Mouse (Mus musculus): ENCODE data around the gene Ubxn2a.
"Not testable (repeated sequence)": the region's sequence is repeated elsewhere in the genome, so short reads cannot be mapped to it uniquely, and the experiment has no call there.

The Ubxn2a gene

GRCm38 (mm10) chr12:4906951-4907906 lies at the start of gene Ubxn2a:
Gene Ubxn2a, minus strand, starts transcription at chr12:4907705.
- peak; percentile 97 for DNase-seq (ENCODE audit: inconsistent ontology term)

- no peak for DNase-seq (ENCODE audit: inconsistent ontology term)
Observed at GRCm38 (mm10) chr12:4953156-4953555, 45.7 kb upstream of the Ubxn2a start.

DNA sequence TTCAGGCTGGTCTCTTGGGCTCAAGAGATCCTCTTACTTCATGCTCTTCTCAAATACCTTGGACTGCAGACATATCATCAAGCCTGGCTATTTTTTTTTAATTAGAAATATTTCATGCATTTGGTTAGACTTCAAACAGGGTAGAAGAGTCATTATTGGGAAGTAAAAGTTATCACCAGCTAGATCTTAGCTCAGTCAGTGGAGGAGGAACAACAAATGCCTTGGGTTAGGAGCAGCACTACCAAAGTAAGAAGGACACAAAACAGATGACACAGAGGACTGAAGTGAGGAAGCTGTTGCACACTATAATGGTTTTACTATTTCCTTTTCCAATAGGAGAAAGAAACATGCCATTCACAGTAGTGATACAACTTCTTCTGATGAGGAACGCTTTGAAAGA lies 44.8 kb upstream of the Ubxn2a start:
- DNase-seq (ENCODE audit: inconsistent ontology term) = no peak

DNA sequence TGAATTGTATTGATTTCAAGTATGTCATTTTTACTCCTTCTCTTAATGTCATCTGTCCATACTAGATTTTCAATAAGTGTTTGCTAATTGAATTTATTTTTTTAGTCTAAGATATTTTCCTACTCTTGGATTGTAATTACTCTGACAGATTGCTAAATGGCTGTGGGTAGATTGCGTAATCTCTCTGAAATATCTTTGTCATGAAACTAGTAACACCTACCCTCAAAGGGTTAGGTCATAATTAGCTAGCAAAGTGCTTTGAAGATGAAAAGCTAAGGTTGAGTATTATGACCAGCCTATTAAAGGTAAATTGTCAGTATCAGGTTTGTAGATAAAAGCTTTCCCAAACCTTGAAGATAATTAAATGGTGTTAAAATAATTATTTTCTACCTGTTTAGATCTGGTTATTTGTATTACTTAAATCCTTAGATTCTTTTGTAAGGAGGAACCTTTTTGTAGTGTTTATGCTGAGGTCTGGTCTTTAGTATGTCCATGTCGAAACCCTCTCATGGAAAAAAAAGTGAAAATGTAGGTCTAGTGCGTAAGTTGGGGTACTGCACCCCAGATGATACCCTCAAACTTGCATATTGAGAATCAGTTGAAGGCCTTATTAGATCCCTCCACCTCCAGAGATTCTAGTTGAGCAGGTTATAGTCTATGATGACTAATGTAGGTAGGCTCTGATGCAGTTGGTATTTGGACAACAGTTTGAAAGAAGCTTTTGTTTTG lies 23.5 kb upstream of the Ubxn2a start:
- DNase-seq (ENCODE audit: inconsistent ontology term) = peak; percentile 54

DNA sequence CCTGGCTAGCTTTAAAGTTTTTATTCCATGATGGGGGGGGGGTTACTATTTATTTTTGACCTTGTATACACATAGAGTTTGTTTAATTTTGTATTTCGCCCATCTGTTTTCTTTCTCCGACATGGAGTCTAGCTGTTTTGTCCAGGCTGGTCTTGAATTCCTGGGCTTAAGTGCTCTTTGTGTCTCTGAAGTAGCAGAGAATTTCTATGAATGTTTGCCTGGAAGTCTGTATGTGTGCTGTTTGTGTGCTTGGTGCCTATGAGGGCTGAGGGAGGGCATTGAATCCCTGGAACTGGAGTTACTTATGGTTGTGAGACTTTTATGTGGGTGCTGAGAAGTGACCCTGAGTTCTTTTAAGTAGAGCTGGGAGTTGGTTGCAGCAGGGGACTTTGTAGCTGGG lies 20.7 kb upstream of the Ubxn2a start:
- no peak for DNase-seq (ENCODE audit: inconsistent ontology term)

- DNase-seq (ENCODE audit: inconsistent ontology term) = peak; percentile 79
Observed at GRCm38 (mm10) chr12:4917805-4918591, 10.5 kb upstream of the Ubxn2a start.

- DNase-seq (ENCODE audit: inconsistent ontology term) = peak; percentile 97
Observed at GRCm38 (mm10) chr12:4916994-4917804, 9.7 kb upstream of the Ubxn2a start, which contains the start of gene Atad2b. Gene Atad2b, plus strand, starts transcription at chr12:4917353.

- DNase-seq (ENCODE audit: inconsistent ontology term) = no peak
Observed at GRCm38 (mm10) chr12:4914944-4915343, 7.4 kb upstream of the Ubxn2a start.

GRCm38 (mm10) chr12:4914441-4914840 lies 6.9 kb upstream of the Ubxn2a start:
- no peak for DNase-seq (ENCODE audit: inconsistent ontology term)

- no peak for DNase-seq (ENCODE audit: inconsistent ontology term)
Observed at GRCm38 (mm10) chr12:4911716-4912115, 4.2 kb upstream of the Ubxn2a start.

- not testable (repeated sequence) for DNase-seq (ENCODE audit: inconsistent ontology term)
Observed at GRCm38 (mm10) chr12:4910496-4910895, 3.0 kb upstream of the Ubxn2a start.

- DNase-seq (ENCODE audit: inconsistent ontology term) = no peak
Observed at GRCm38 (mm10) chr12:4908391-4908790, 886 bp upstream of the Ubxn2a start.

- no peak for DNase-seq (ENCODE audit: inconsistent ontology term)
Observed at GRCm38 (mm10) chr12:4906476-4906875, 1.0 kb downstream of the Ubxn2a start.

DNA sequence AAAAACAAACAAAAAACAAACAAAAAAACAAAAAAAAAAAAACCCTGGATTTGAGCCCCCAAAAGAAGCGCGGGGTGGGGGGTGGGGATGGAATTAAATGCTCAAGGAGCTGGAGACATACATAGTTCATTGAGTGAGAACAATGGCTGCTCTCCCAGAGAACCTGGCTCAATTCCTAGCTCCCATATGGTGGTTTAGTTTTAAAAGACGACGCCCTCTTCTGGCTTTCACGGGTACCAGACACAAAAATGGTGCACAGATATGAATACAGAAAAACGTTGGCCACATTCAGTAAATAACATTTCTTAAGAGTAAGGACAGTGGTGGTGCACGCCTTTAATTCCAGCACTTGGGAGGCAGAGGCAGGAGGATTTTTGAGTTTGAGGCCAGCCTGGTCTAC lies 1.6 kb downstream of the Ubxn2a start:
- no peak for DNase-seq (ENCODE audit: inconsistent ontology term)

DNA sequence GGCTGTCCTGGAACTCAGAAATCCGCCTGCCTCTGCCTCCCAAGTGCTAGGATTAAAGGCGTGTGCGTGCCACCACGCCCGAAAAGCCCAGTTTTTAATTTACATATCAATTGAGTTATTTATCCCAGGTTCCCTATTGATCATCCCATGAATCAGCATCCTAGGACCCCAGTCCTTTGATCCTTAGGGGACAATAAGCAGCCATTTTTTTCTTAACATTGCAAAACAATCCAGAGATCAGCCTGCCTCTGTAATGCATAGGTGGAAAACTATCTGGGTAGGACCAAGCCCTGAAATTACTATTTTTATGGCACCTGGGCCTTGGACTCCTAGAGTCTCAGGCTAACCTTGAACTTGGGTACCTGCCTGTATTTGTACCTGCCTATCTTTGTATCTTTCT lies 9.5 kb downstream of the Ubxn2a start:
- no peak for DNase-seq (ENCODE audit: inconsistent ontology term)

GRCm38 (mm10) chr12:4889891-4890290 lies 17.6 kb downstream of the Ubxn2a start:
- no peak for DNase-seq (ENCODE audit: inconsistent ontology term)

DNA sequence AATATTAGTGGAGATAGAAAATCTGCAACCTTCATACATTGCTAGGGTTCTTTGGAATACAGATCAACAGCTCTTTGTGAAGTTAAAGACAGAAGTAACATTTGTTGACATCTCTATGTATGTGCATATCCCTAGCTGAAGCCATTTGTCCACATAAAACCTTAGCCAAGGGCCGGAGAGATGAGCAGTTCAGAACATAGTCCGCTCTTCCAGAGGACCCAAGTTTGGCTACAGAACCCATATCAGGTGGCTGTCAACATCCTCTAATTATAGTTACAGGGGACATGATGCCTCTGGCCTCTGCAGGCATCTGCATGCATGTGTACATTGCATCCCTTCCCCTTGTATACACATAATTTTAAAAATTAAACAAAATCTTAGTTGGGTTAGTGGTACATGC lies 18.3 kb downstream of the Ubxn2a start:
- no peak for DNase-seq (ENCODE audit: inconsistent ontology term)

GRCm38 (mm10) chr12:4888739-4889138 lies 18.8 kb downstream of the Ubxn2a start:
- no peak for DNase-seq (ENCODE audit: inconsistent ontology term)

GRCm38 (mm10) chr12:4886581-4886980 lies 20.9 kb downstream of the Ubxn2a start:
- not testable (repeated sequence) for DNase-seq (ENCODE audit: inconsistent ontology term)

DNA sequence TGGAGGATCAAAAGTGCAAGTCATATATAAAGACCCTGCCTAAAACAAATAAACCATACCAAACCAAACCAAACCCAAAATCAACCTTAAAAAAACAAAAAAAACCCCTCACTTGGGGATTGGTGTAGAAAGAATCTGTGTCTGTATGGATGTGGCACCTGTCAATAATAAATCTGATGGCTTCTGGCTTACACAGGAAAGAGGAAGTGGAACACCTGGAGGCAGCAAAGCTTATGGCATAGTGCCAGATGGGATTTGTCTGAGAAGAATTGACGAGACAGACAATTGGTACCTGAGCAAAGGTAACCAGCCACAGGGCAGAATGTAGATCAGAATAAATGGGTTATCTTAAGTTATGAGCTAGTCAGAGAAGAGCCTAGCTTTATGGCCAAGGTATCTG lies 22.4 kb downstream of the Ubxn2a start:
- DNase-seq (ENCODE audit: inconsistent ontology term) = no peak

DNA sequence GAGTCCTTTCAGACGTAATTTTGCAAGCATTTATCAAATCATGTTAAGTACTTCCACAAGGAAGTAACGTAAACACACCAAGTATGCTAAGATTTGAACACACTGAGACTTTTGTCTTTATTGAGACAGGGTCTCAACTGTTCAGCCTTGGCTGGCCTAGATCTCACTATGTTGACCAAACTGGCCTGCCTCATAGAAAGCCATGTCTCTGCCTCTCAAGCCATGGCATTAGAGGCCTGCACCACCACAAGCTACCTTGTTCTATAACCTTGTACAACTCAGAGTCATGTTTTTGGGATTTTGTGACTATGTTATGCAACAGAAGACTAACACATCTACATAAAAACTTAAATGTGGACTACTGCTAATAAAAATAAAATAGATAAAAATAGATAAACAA lies 25.4 kb downstream of the Ubxn2a start:
- no peak for DNase-seq (ENCODE audit: inconsistent ontology term)
